Mouse (Mus musculus) cortical plate, adult 2 months (tissue): ENCODE measurements at regions not wholly inside any gene's neighbourhood (a gene's known extent, or its start where the extent isn't known, plus 50 kb on each side); places are given as distances from the start of the nearest gene placed in this dataset.

ENCODE experiments used
- CTCF ChIP-seq: fragments of 200-500 bp; IDR thresholded peaks from 2 replicates; pipeline ENCODE4 v1.5.1; 2011; ENCODE audit warnings: mild to moderate bottlenecking, control low read depth, low read length; ENCODE audit not compliant: insufficient read depth; ENCODE audit errors: extremely low read depth
- POLR2A ChIP-seq: fragments of 200-500 bp; IDR thresholded peaks from 2 replicates; pipeline ENCODE4 v1.6.1; 2011; ENCODE audit warnings: mild to moderate bottlenecking, low read length, control low read depth; ENCODE audit not compliant: insufficient read depth; ENCODE audit errors: extremely low read depth

DNA sequence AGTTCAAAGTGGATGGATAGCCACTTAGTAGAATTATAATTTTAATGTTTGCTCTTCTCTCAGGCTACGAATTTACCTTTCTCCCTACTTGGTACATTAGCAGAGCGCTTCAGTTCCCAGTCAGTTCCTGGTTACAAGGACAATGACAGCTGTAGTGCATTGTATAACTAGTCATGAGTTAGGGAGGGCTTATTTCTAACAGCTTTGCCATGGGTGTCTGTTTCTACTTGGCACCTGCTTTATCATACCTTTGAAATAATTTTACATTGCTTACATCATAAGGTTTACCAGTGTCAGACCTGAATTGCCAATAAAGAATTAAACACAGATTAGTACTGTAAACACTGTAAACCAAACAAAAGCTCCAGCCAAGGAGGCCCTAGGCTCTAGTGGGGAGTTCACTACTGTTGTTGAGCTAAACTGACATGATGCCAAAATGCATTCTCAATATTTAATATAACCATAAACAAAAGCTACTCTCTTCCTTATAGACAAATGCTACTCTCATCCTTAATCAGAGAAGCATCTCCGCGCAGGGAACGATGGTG is 745.3 kb upstream of the Car8 start:
- TF ChIP-seq CTCF (no peak), POLR2A (no peak)
